25 mouse cellular contexts compared by ENCODE assay signal in genomic region chr14:32019091-32019490, GRCm38 (mm10). TPM values are rescaled to one million over a fixed set of nuclear protein-coding genes. Genes with fewer than 3 reads are reported as not detected.
A peak's percentile ranks its signal among the peaks of the same experiment; 100 is the strongest.
DNase-seq lines count a peak whose midpoint lies in the region; ATAC-seq and TF ChIP-seq lines count a peak whose summit lies in the region.
"Had no signal": no experiment of that assay in that cellular context is flagged by ENCODE, and none has a peak within 500 bp of the region (broad histone marks: within the 10 kb centered on the region; RNA-seq: fewer than 3 reads in every experiment).

No protein-coding gene starts in this region.

- no peak for DNase-seq in hindbrain, embryonic 10.5 days (ENCODE audit: low spot score)
- no peak for DNase-seq in stomach, postnatal 0 days (ENCODE audit: low spot score)
- peak; percentile 27 for DNase-seq in limb, embryonic 10.5 days (ENCODE audit: low spot score)
- DNase-seq in lung, postnatal 0 days (ENCODE audit: low spot score) = no peak
- DNase-seq: adrenal gland, adult 8-10 months; adrenal gland, postnatal 25 days; cerebellum, adult 11-12 months; cerebellum, adult 8-10 months; cerebellum, postnatal 10 days; cerebellum, postnatal 36 days; embryo, embryonic 11 days; forebrain, postnatal 0 days; gastrocnemius, adult 2 months; gastrocnemius, postnatal 14 days; heart, adult 11 months had no signal

- H3K4me2 ChIP-seq in hindbrain, embryonic 13.5 days = no peak overlapping the region
- no peak overlapping the region for H3K4me2 ChIP-seq in stomach, embryonic 15.5 days
- no peak overlapping the region for H3K4me2 ChIP-seq in stomach, postnatal 0 days (replicated peaks; ENCODE audit: low read depth)
- no peak overlapping the region for H3K4me2 ChIP-seq in lung, postnatal 0 days (replicated peaks; ENCODE audit: low read depth, low read length)
- H3K4me2 ChIP-seq: heart, embryonic 11.5 days; hindbrain, embryonic 14.5 days had no signal

- H3K27ac ChIP-seq in hindbrain, embryonic 10.5 days = peak overlapping the region; percentile 35; the same call in 1 of the 2 replicates
- no peak overlapping the region for H3K27ac ChIP-seq in hindbrain, embryonic 13.5 days
- H3K27ac ChIP-seq in stomach, embryonic 15.5 days = no peak overlapping the region
- no peak overlapping the region for H3K27ac ChIP-seq in stomach, postnatal 0 days (replicated peaks)
- H3K27ac ChIP-seq in limb, embryonic 10.5 days = peak overlapping the region; percentile 51; the same call in 1 of the 2 replicates
- no peak overlapping the region for H3K27ac ChIP-seq in lung, postnatal 0 days (ENCODE audit: low read length)
- H3K27ac ChIP-seq: gastrocnemius, adult 2 months; hindbrain, embryonic 14.5 days; hindbrain, postnatal 0 days had no signal

- ATAC-seq in hindbrain, embryonic 13.5 days (ENCODE audit: low FRiP score) = no peak
- ATAC-seq in stomach, embryonic 15.5 days (ENCODE audit: insufficient read depth, low FRiP score, low read depth) = 0 out of 2 replicates have a peak, but pooled peaks have one; percentile 8
- no peak for ATAC-seq in stomach, postnatal 0 days (ENCODE audit: low FRiP score, low TSS enrichment)
- no peak for ATAC-seq in lung, postnatal 0 days
- ATAC-seq: activated CD4-positive, CD25-positive, alpha-beta regulatory T cell, adult 4 months; CD4-positive, CD25-positive, alpha-beta regulatory T cell, adult 4 months; forebrain, embryonic 14.5 days; forebrain, postnatal 0 days; hindbrain, postnatal 0 days; inflammation-experienced regulatory T-cells, adult 6 months had no signal

- no peaks in the 10 kb centered on the region for H3K36me3 ChIP-seq in hindbrain, embryonic 10.5 days
- H3K36me3 ChIP-seq in hindbrain, embryonic 13.5 days = no peaks in the 10 kb centered on the region
- no peaks in the 10 kb centered on the region for H3K36me3 ChIP-seq in stomach, embryonic 15.5 days
- H3K36me3 ChIP-seq in stomach, postnatal 0 days (ENCODE audit: control insufficient read depth, insufficient read depth, low read length) = no peaks in the 10 kb centered on the region
- no peaks in the 10 kb centered on the region for H3K36me3 ChIP-seq in limb, embryonic 10.5 days
- H3K36me3 ChIP-seq in lung, postnatal 0 days (ENCODE audit: insufficient read depth, low read length) = no peaks in the 10 kb centered on the region

- no peak for TF ChIP-seq CTCF in stomach, postnatal 0 days (IDR thresholded peaks at IDR 0.05; ENCODE audit: low read depth)
- no peak for TF ChIP-seq CTCF in lung, postnatal 0 days (IDR thresholded peaks at IDR 0.05)

- WGBS in hindbrain, embryonic 10.5 days = 80% methylated on average over 8 of the region's 8 CpGs
- 87% methylated on average over 8 of the region's 8 CpGs for WGBS in hindbrain, embryonic 13.5 days
- WGBS in stomach, embryonic 15.5 days = 81% methylated on average over 8 of the region's 8 CpGs
- WGBS in stomach, postnatal 0 days = 82% methylated on average over 8 of the region's 8 CpGs
- 82% methylated on average over 8 of the region's 8 CpGs for WGBS in limb, embryonic 10.5 days
- 79% methylated on average over 8 of the region's 8 CpGs for WGBS in lung, postnatal 0 days

- TF ChIP-seq EP300 in stomach, postnatal 0 days (optimal IDR thresholded peaks at IDR 0.05) = no peak
- TF ChIP-seq EP300 in lung, postnatal 0 days (IDR thresholded peaks at IDR 0.05) = no peak

- H3K27me3 ChIP-seq in hindbrain, embryonic 10.5 days (ENCODE audit: insufficient read depth, poor library complexity, severe bottlenecking) = no peaks in the 10 kb centered on the region
- no peaks in the 10 kb centered on the region for H3K27me3 ChIP-seq in hindbrain, embryonic 13.5 days
- H3K27me3 ChIP-seq in stomach, embryonic 15.5 days (replicated peaks) = no peaks in the 10 kb centered on the region
- H3K27me3 ChIP-seq in stomach, postnatal 0 days (ENCODE audit: control insufficient read depth, insufficient read depth, low read length) = no peaks in the 10 kb centered on the region
- H3K27me3 ChIP-seq in limb, embryonic 10.5 days (ENCODE audit: low read depth, poor library complexity, severe bottlenecking) = no peaks in the 10 kb centered on the region
- no peaks in the 10 kb centered on the region for H3K27me3 ChIP-seq in lung, postnatal 0 days (replicated peaks; ENCODE audit: insufficient read depth, low read length)

- H3K9ac ChIP-seq in hindbrain, embryonic 13.5 days = no peak overlapping the region
- H3K9ac ChIP-seq in stomach, embryonic 15.5 days = no peak overlapping the region
- H3K9ac ChIP-seq in stomach, postnatal 0 days (ENCODE audit: low read length) = no peak overlapping the region
- no peak overlapping the region for H3K9ac ChIP-seq in lung, postnatal 0 days (replicated peaks; ENCODE audit: low read depth)
- H3K9ac ChIP-seq: forebrain, postnatal 0 days; hindbrain, embryonic 14.5 days had no signal

- H3K9me3 ChIP-seq in hindbrain, embryonic 10.5 days = no peaks in the 10 kb centered on the region
- H3K9me3 ChIP-seq in hindbrain, embryonic 13.5 days = no peaks in the 10 kb centered on the region
- H3K9me3 ChIP-seq in stomach, embryonic 15.5 days = no peaks in the 10 kb centered on the region
- no peaks in the 10 kb centered on the region for H3K9me3 ChIP-seq in stomach, postnatal 0 days (ENCODE audit: control insufficient read depth, low read length)
- H3K9me3 ChIP-seq in limb, embryonic 10.5 days (replicated peaks) = no peaks in the 10 kb centered on the region
- no peaks in the 10 kb centered on the region for H3K9me3 ChIP-seq in lung, postnatal 0 days (ENCODE audit: low read length)

- H3K4me3 ChIP-seq in hindbrain, embryonic 10.5 days = no peak overlapping the region
- no peak overlapping the region for H3K4me3 ChIP-seq in hindbrain, embryonic 13.5 days
- no peak overlapping the region for H3K4me3 ChIP-seq in stomach, embryonic 15.5 days (replicated peaks)
- H3K4me3 ChIP-seq in stomach, postnatal 0 days (ENCODE audit: low read depth, low read length) = no peak overlapping the region
- no peak overlapping the region for H3K4me3 ChIP-seq in limb, embryonic 10.5 days
- no peak overlapping the region for H3K4me3 ChIP-seq in lung, postnatal 0 days (ENCODE audit: low read depth, low read length)
- H3K4me3 ChIP-seq: erythroblast, embryonic 14.5 days; gastrocnemius, adult 2 months had no signal

- peaks cover 36% of the 10 kb centered on the region for H3K4me1 ChIP-seq in hindbrain, embryonic 10.5 days (replicated peaks)
- H3K4me1 ChIP-seq in hindbrain, embryonic 13.5 days (replicated peaks) = peaks cover 19% of the 10 kb centered on the region
- H3K4me1 ChIP-seq in stomach, embryonic 15.5 days = peaks cover 8% of the 10 kb centered on the region; the same call in 1 of the 2 replicates
- no peaks in the 10 kb centered on the region for H3K4me1 ChIP-seq in stomach, postnatal 0 days (replicated peaks; ENCODE audit: control insufficient read depth, insufficient read depth)
- peaks cover 27% of the 10 kb centered on the region for H3K4me1 ChIP-seq in limb, embryonic 10.5 days
- H3K4me1 ChIP-seq in lung, postnatal 0 days (ENCODE audit: insufficient read depth, low read depth, low read length) = peaks cover 5% of the 10 kb centered on the region; the same call in 1 of the 2 replicates

RNA-seq across cellular contexts. Expression of gene Galnt15, which starts 9.7 kb away (rescaled TPM):
- polyA plus RNA-seq in hindbrain, embryonic 10.5 days (2016; fragmentation: Nextera tagmentation; extraction: Ambion mirVana) = 0.13 and 0.17 TPM in 2 replicates
- 0.19 and 0.22 TPM in 2 replicates for polyA plus RNA-seq in hindbrain, embryonic 13.5 days (2015; fragmentation: Nextera tagmentation; extraction: Ambion mirVana)
- polyA plus RNA-seq in stomach, embryonic 15.5 days (2015; fragmentation: Nextera tagmentation; extraction: Ambion mirVana) = 0.05 and 0.10 TPM in 2 replicates
- polyA plus RNA-seq in stomach, postnatal 0 days (2015; fragmentation: Nextera tagmentation; extraction: Ambion mirVana) = 0.56 and 0.71 TPM in 2 replicates
- polyA plus RNA-seq in limb, embryonic 10.5 days (2016; fragmentation: Nextera tagmentation; extraction: Ambion mirVana) = 0.03 and 0.04 TPM in 2 replicates
- 0.44 and 0.73 TPM in 2 replicates for polyA plus RNA-seq in lung, postnatal 0 days (2015; fragmentation: Nextera tagmentation; extraction: Ambion mirVana)
- polyA plus RNA-seq: activated CD4-positive, CD25-positive, alpha-beta regulatory T cell, adult 4 months; CD4-positive, CD25-positive, alpha-beta regulatory T cell, adult 4 months; erythroblast, embryonic 14.5 days; inflammation-experienced regulatory T-cells, adult 6 months had no signal

Comparison
In these comparisons a context has a peak if more than half of its experiments do, and no peak if none do; other contexts are left out.
1. H3K27ac ChIP-seq: peak in hindbrain, embryonic 10.5 days (single experiment) and limb, embryonic 10.5 days (single experiment); none in hindbrain, embryonic 13.5 days (single experiment), stomach, embryonic 15.5 days (single experiment), stomach, postnatal 0 days (single experiment) and lung, postnatal 0 days (single experiment).